Mouse (Mus musculus) forebrain, embryonic 12.5 days (tissue): ENCODE measurements at regions not wholly inside any gene's neighbourhood (a gene's known extent, or its start where the extent isn't known, plus 50 kb on each side); places are given as distances from the start of the nearest gene placed in this dataset.

ENCODE experiments used
- ATAC-seq: fragments of 200-750 bp; cut with Nextera tagmentation; 2 replicates; pipeline ENCODE4 v1.8.0; 2017; ENCODE audit warnings: moderate TSS enrichment; ENCODE audit not compliant: low FRiP score
- H3K27ac ChIP-seq: fragments of 300-500 bp; sonication (generic); 2 replicates; pipeline ENCODE4 v1.5.1; 2016; ENCODE audit warnings: mild to moderate bottlenecking
- H3K27me3 ChIP-seq: fragments of 300-500 bp; sonication (generic); 2 replicates; pipeline ENCODE4 v1.6.1; 2016; ENCODE audit warnings: mild to moderate bottlenecking
- H3K36me3 ChIP-seq: fragments of 300-500 bp; sonication (generic); replicated peaks from 2 replicates; pipeline ENCODE4 v1.6.1; 2016; ENCODE audit warnings: mild to moderate bottlenecking
- H3K4me1 ChIP-seq: fragments of 300-500 bp; sonication (generic); 2 replicates; pipeline ENCODE4 v1.6.1; 2016
- H3K4me2 ChIP-seq: fragments of 300-500 bp; sonication (generic); 2 replicates; pipeline ENCODE4 v1.6.1; 2016; ENCODE audit warnings: mild to moderate bottlenecking, moderate library complexity
- H3K4me3 ChIP-seq: fragments of 300-500 bp; sonication (generic); replicated peaks from 2 replicates; pipeline ENCODE4 v1.5.1; 2016; ENCODE audit warnings: mild to moderate bottlenecking
- H3K9ac ChIP-seq: fragments of 300-500 bp; sonication (generic); 2 replicates; pipeline ENCODE4 v1.6.1; 2016; ENCODE audit warnings: mild to moderate bottlenecking
- H3K9me3 ChIP-seq: fragments of 300-500 bp; sonication (generic); 2 replicates; pipeline ENCODE4 v1.6.1; 2016
- WGBS: fragments of 180-500 bp; shearing (Covaris S2); methylation state at CpG from one replicate; pipeline ENCODE4 v1.1.7; 2016; 5-methylcytosine and 5-hydroxymethylcytosine counted together

GRCm38 (mm10) chr9:120774251-120774650 is 154.8 kb upstream of the Ctnnb1 start:
- Histone ChIP-seq H3K36me3 (no peaks in the 10 kb centered on the region), H3K27me3 (no peaks in the 10 kb centered on the region), H3K9me3 (no peaks in the 10 kb centered on the region), H3K27ac (no peak overlapping the region), H3K4me2 (no peak overlapping the region), H3K9ac (no peak overlapping the region), H3K4me1 (peaks cover 19% of the 10 kb centered on the region), H3K4me3 (no peak overlapping the region)
- WGBS, result 96% methylated on average over 1 of the region's 1 CpGs
- no peak for ATAC-seq

GRCm38 (mm10) chr9:120774772-120775171 is 154.2 kb upstream of the Ctnnb1 start:
- Histone ChIP-seq H3K36me3 (no peaks in the 10 kb centered on the region), H3K9ac (no peak overlapping the region), H3K9me3 (no peaks in the 10 kb centered on the region), H3K4me3 (no peak overlapping the region), H3K27ac (no peak overlapping the region), H3K4me2 (no peak overlapping the region), H3K4me1 (peaks cover 14% of the 10 kb centered on the region), H3K27me3 (no peaks in the 10 kb centered on the region)
- ATAC-seq, result no peak
- WGBS, result 59% methylated on average over 1 of the region's 1 CpGs

- no peak overlapping the region for H3K27ac ChIP-seq
- no peaks in the 10 kb centered on the region for H3K9me3 ChIP-seq
- 0 out of 2 replicates have a peak, but pooled peaks cover 7% of the 10 kb centered on the region for H3K4me1 ChIP-seq
- H3K4me2 ChIP-seq, result no peak overlapping the region
- no peak overlapping the region for H3K9ac ChIP-seq
- no peaks in the 10 kb centered on the region for H3K36me3 ChIP-seq
- H3K4me3 ChIP-seq, result no peak overlapping the region
- ATAC-seq, result no peak
- H3K27me3 ChIP-seq, result no peaks in the 10 kb centered on the region
- 59% methylated on average over 3 of the region's 3 CpGs for WGBS
These were observed 153.3 kb upstream of the Ctnnb1 start for GRCm38 (mm10) chr9:120775721-120776120.

GRCm38 (mm10) chr9:120776456-120777001 is 152.5 kb upstream of the Ctnnb1 start:
- Histone ChIP-seq H3K27me3 (no peaks in the 10 kb centered on the region), H3K4me2 (no peak overlapping the region), H3K27ac (no peak overlapping the region), H3K4me1 (0 out of 2 replicates have a peak, but pooled peaks cover under 1% of the 10 kb centered on the region), H3K4me3 (no peak overlapping the region), H3K9ac (no peak overlapping the region), H3K9me3 (no peaks in the 10 kb centered on the region), H3K36me3 (no peaks in the 10 kb centered on the region)
- WGBS, result 75% methylated on average over 4 of the region's 4 CpGs
- no peak for ATAC-seq

GRCm38 (mm10) chr9:120777016-120777415 is 152.0 kb upstream of the Ctnnb1 start:
- WGBS, result 71% methylated on average over 6 of the region's 6 CpGs

GRCm38 (mm10) chr9:120777501-120777900 is 151.5 kb upstream of the Ctnnb1 start:
- H3K36me3 ChIP-seq, result no peaks in the 10 kb centered on the region
- H3K4me1 ChIP-seq, result no peaks in the 10 kb centered on the region
- H3K27ac ChIP-seq, result no peak overlapping the region
- 82% methylated on average over 10 of the region's 10 CpGs for WGBS
- no peak overlapping the region for H3K4me2 ChIP-seq
- H3K9me3 ChIP-seq, result no peaks in the 10 kb centered on the region
- H3K4me3 ChIP-seq, result no peak overlapping the region
- ATAC-seq, result no peak
- H3K27me3 ChIP-seq, result no peaks in the 10 kb centered on the region
- no peak overlapping the region for H3K9ac ChIP-seq

More at GRCm38 (mm10) chr9:120777016-120777415, 152.0 kb upstream of the Ctnnb1 start:
- H3K9me3 ChIP-seq, result no peaks in the 10 kb centered on the region
- no peak overlapping the region for H3K4me3 ChIP-seq
- H3K4me1 ChIP-seq, result no peaks in the 10 kb centered on the region
- H3K36me3 ChIP-seq, result no peaks in the 10 kb centered on the region
- no peak overlapping the region for H3K27ac ChIP-seq
- H3K9ac ChIP-seq, result no peak overlapping the region
- no peaks in the 10 kb centered on the region for H3K27me3 ChIP-seq
- ATAC-seq, result no peak
- no peak overlapping the region for H3K4me2 ChIP-seq

GRCm38 (mm10) chr9:120778423-120778822 is 150.6 kb upstream of the Ctnnb1 start:
- Histone ChIP-seq H3K27me3 (no peaks in the 10 kb centered on the region), H3K36me3 (no peaks in the 10 kb centered on the region), H3K9ac (no peak overlapping the region), H3K4me1 (no peaks in the 10 kb centered on the region), H3K4me2 (no peak overlapping the region), H3K9me3 (no peaks in the 10 kb centered on the region), H3K4me3 (no peak overlapping the region), H3K27ac (no peak overlapping the region)
- ATAC-seq, result no peak
- WGBS, result 78% methylated on average over 2 of the region's 2 CpGs

- no peak overlapping the region for H3K9ac ChIP-seq
- H3K4me3 ChIP-seq, result no peak overlapping the region
- no peak overlapping the region for H3K27ac ChIP-seq
- H3K9me3 ChIP-seq, result peaks cover 25% of the 10 kb centered on the region
- no peaks in the 10 kb centered on the region for H3K27me3 ChIP-seq
- H3K36me3 ChIP-seq, result no peaks in the 10 kb centered on the region
- no peak for ATAC-seq
- peaks cover 6% of the 10 kb centered on the region; the same call in 1 of the 2 replicates for H3K4me1 ChIP-seq
- WGBS, result 93% methylated on average over 5 of the region's 5 CpGs
- no peak overlapping the region for H3K4me2 ChIP-seq
These were observed 134.8 kb upstream of the Ctnnb1 start for GRCm38 (mm10) chr9:120794210-120794609.

GRCm38 (mm10) chr9:120796111-120796880 is 132.7 kb upstream of the Ctnnb1 start:
- 92% methylated on average over 10 of the region's 10 CpGs for WGBS
- Histone ChIP-seq H3K27ac (no peak overlapping the region), H3K4me2 (no peak overlapping the region), H3K4me1 (peaks cover 6% of the 10 kb centered on the region; the same call in 1 of the 2 replicates), H3K27me3 (no peaks in the 10 kb centered on the region), H3K9me3 (peaks cover 23% of the 10 kb centered on the region), H3K4me3 (no peak overlapping the region), H3K36me3 (no peaks in the 10 kb centered on the region), H3K9ac (no peak overlapping the region)
- no peak for ATAC-seq

GRCm38 (mm10) chr9:120797996-120798663 is 130.9 kb upstream of the Ctnnb1 start:
- Histone ChIP-seq H3K9ac (no peak overlapping the region), H3K36me3 (no peaks in the 10 kb centered on the region), H3K27ac (no peak overlapping the region), H3K9me3 (peaks cover 7% of the 10 kb centered on the region; the same call in 1 of the 2 replicates), H3K27me3 (no peaks in the 10 kb centered on the region), H3K4me3 (no peak overlapping the region), H3K4me1 (peaks cover 6% of the 10 kb centered on the region; the same call in 1 of the 2 replicates), H3K4me2 (no peak overlapping the region)
- no peak for ATAC-seq
- WGBS, result 58% methylated on average over 10 of the region's 10 CpGs

GRCm38 (mm10) chr9:120798901-120799300 is 130.1 kb upstream of the Ctnnb1 start:
- ATAC-seq, result no peak
- WGBS, result 46% methylated on average over 12 of the region's 12 CpGs
- no peak overlapping the region for H3K9ac ChIP-seq
- peaks cover 6% of the 10 kb centered on the region; the same call in 1 of the 2 replicates for H3K4me1 ChIP-seq
- no peak overlapping the region for H3K27ac ChIP-seq
- H3K9me3 ChIP-seq, result 0 out of 2 replicates have a peak, but pooled peaks cover 4% of the 10 kb centered on the region
- no peaks in the 10 kb centered on the region for H3K36me3 ChIP-seq
- no peak overlapping the region for H3K4me3 ChIP-seq
- H3K4me2 ChIP-seq, result no peak overlapping the region
- H3K27me3 ChIP-seq, result no peaks in the 10 kb centered on the region

GRCm38 (mm10) chr9:120802646-120803045 is 126.4 kb upstream of the Ctnnb1 start:
- H3K9ac ChIP-seq, result no peak overlapping the region
- H3K4me1 ChIP-seq, result peaks cover 10% of the 10 kb centered on the region
- ATAC-seq, result no peak
- 89% methylated on average over 4 of the region's 4 CpGs for WGBS
- no peaks in the 10 kb centered on the region for H3K36me3 ChIP-seq
- H3K4me2 ChIP-seq, result no peak overlapping the region
- H3K9me3 ChIP-seq, result 0 out of 2 replicates have a peak, but pooled peaks cover 4% of the 10 kb centered on the region
- no peak overlapping the region for H3K4me3 ChIP-seq
- no peaks in the 10 kb centered on the region for H3K27me3 ChIP-seq
- H3K27ac ChIP-seq, result no peak overlapping the region
